9 mouse cellular contexts compared by ENCODE assay signal in the genomic region with DNA sequence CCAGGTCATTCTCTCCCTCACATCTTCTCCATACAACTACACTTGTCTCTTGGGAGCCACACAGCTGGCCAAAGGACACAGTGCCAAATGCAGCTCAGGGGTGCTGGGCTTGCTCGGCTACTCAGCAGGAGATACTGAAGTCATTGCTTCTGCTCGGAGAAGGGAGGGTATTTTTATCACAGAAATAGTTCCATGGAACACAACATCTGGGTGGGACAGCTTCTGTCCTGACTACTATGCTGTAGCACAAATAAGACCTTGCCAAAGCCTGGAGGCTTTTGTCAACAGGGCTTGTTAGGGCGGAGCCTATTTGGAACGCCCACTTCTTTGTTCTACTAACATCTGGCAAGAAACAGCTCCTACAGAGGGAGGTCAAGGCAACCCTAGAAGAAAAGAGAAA. TPM values are rescaled to one million over a fixed set of nuclear protein-coding genes. Genes with fewer than 3 reads are reported as not detected.
DNase-seq lines count a peak whose midpoint lies in the region; ATAC-seq and TF ChIP-seq lines count a peak whose summit lies in the region.
"Had no signal": no experiment of that assay in that cellular context is flagged by ENCODE, and none has a peak within 500 bp of the region (broad histone marks: within the 10 kb centered on the region; RNA-seq: fewer than 3 reads in every experiment).

No protein-coding gene starts in this region.

- no peak overlapping the region for H3K4me2 ChIP-seq in kidney, embryonic 16.5 days (replicated peaks; ENCODE audit: low read depth, low read length)

- ATAC-seq in kidney, embryonic 16.5 days (ENCODE audit: low FRiP score, low TSS enrichment): peak; percentile 69; the same call in 1 of the 2 replicates

- no peak for TF ChIP-seq POLR2A in olfactory bulb, adult 2 months (IDR thresholded peaks at IDR 0.05; ENCODE audit: insufficient read depth, low read depth, low read length)

- 43% methylated on average over 4 of the region's 4 CpGs for WGBS in kidney, embryonic 16.5 days
- whole genome bisulfite sequencing in olfactory bulb, adult 2 months: 16% methylated on average over 4 of the region's 4 CpGs

- H3K9me3 ChIP-seq in kidney, embryonic 16.5 days (ENCODE audit: low read length): no peaks in the 10 kb centered on the region

- H3K36me3 ChIP-seq in kidney, embryonic 16.5 days (ENCODE audit: insufficient read depth, low read length): no peaks in the 10 kb centered on the region

- intact Hi-C loops in gastrocnemius, postnatal 14 days (cut with DNase I; ENCODE audit: low total_unique reads): no loop called here

- TF ChIP-seq CTCF in olfactory bulb, adult 2 months (IDR thresholded peaks at IDR 0.05; ENCODE audit: insufficient read depth, low read depth, low read length): no peak

- peaks cover 6% of the 10 kb centered on the region; the same call in 1 of the 2 replicates for H3K4me1 ChIP-seq in kidney, embryonic 16.5 days (ENCODE audit: insufficient read depth, low read length)
- peaks cover 13% of the 10 kb centered on the region for H3K4me1 ChIP-seq in olfactory bulb, adult 2 months (ENCODE audit: control insufficient read depth, insufficient read depth, low read length)

- peak; percentile 6 for DNase-seq in thymus, postnatal 0 days (ENCODE audit: low spot score)
- no peak for DNase-seq in thymus, postnatal 10 days (ENCODE audit: low spot score in 2 of 2)
- peak; percentile 69 for DNase-seq in gastrocnemius, postnatal 14 days
- no peak for DNase-seq in frontal cortex, adult 2 months (ENCODE audit: extremely low spot score in 1 of 2, low spot score in 1 of 2)
- DNase-seq in frontal cortex, postnatal 14 days (ENCODE audit: low spot score in 2 of 2): no peak
- no peak for DNase-seq in urinary bladder, adult 2 months (ENCODE audit: low spot score)

- no peaks in the 10 kb centered on the region for H3K27me3 ChIP-seq in kidney, embryonic 16.5 days (ENCODE audit: insufficient read depth, low read length)

- no peak overlapping the region for H3K9ac ChIP-seq in kidney, embryonic 16.5 days (replicated peaks; ENCODE audit: low read length)
- H3K9ac ChIP-seq: liver, embryonic 14.5 days had no signal

- H3K27ac ChIP-seq in kidney, embryonic 16.5 days (ENCODE audit: low read length): peak overlapping the region; percentile 19
- peak overlapping the region; percentile 80 for H3K27ac ChIP-seq in olfactory bulb, adult 2 months (ENCODE audit: insufficient read depth, low read depth, low read length)
- H3K27ac ChIP-seq: liver, embryonic 14.5 days had no signal

- H3K4me3 ChIP-seq in kidney, embryonic 16.5 days (ENCODE audit: low read length): no peak overlapping the region
- H3K4me3 ChIP-seq in olfactory bulb, adult 2 months (ENCODE audit: insufficient read depth, low read depth, low read length): no peak overlapping the region

RNA-seq across cellular contexts. Expression of gene Tln2, which starts 10.2 kb away (rescaled TPM):
- 6.0 and 6.9 TPM in 2 replicates for polyA plus RNA-seq in thymus, postnatal 0 days (2015; fragmentation: Nextera tagmentation; extraction: Ambion mirVana)
- total RNA-seq in gastrocnemius, postnatal 14 days (2021): 100 to 1,000 TPM; 101 to 103 TPM
- 18.9 and 19.1 TPM in 2 replicates for polyA plus RNA-seq in kidney, embryonic 16.5 days (2015; fragmentation: Nextera tagmentation; extraction: Ambion mirVana)
- 33.0 TPM in 1 of 2 replicates, not detected in the other for polyA plus RNA-seq in olfactory bulb, adult 2 months (2012; ENCODE audit: insufficient read depth, insufficient read length, low replicate concordance, missing spikeins)
- 36.5 and 37.6 TPM in 2 replicates for polyA plus RNA-seq in frontal cortex, adult 2 months (2012; rRNA removed)
- polyA plus RNA-seq in urinary bladder, adult 2 months (2012; rRNA removed): 5.6 and 7.4 TPM in 2 replicates

Comparison
In these comparisons a context has a peak if more than half of its experiments do, and no peak if none do; other contexts are left out.
1. DNase-seq: peak in thymus, postnatal 0 days (single experiment) and gastrocnemius, postnatal 14 days (single experiment); none in thymus, postnatal 10 days (0 of 2), frontal cortex, adult 2 months (0 of 2), frontal cortex, postnatal 14 days (0 of 2) and urinary bladder, adult 2 months (single experiment).